Mouse (Mus musculus): ENCODE measurements at regions not wholly inside any gene's neighbourhood (a gene's known extent, or its start where the extent isn't known, plus 50 kb on each side); places are given as distances from the start of the nearest gene placed in this dataset.

GRCm38 (mm10) chr13:99593243-99593635 is 76.9 kb upstream of the Map1b start:
- TF ChIP-seq POLR2A (IDR thresholded peaks at IDR 0.05; ENCODE audit: extremely low read depth, insufficient read depth, low read length) (no peak), CTCF (IDR thresholded peaks at IDR 0.05; ENCODE audit: extremely low read depth, insufficient read depth, low read length) (no peak)

All from cortical plate, adult 2 months (tissue).